Mouse (Mus musculus): ENCODE data around the gene Csrp2. TPM values are rescaled to one million over a fixed set of nuclear protein-coding genes. Genes with fewer than 3 reads are reported as not detected.

The Csrp2 gene
- polyA plus RNA-seq, 1 experiment from 2014 or later = 179 TPM

DNA sequence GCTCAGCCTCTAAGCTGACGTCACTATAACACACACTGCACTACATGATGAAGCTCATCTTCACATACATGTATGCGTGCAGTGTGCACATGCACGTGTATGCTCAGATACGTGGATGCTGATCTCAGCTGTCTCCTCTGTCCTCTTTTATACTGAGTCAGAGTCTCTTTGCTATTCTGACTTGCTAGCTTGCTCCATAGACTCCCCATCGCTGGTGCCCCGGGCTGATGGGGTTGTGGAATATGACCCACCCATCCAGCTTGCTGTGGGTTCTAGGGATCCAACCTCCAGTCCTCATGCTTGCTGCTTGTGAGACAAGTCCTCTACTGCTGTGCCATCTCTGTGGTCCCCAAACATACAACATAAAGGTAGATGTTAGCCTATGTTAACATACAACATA is 39.3 kb downstream of the Csrp2 start:
- Histone ChIP-seq H3K4me3 (no peak overlapping the region), H3K4me1 (no peaks in the 10 kb centered on the region), H3K27ac (no peak overlapping the region), H3K36me3 (peaks cover 57% of the 10 kb centered on the region), H3K9me3 (replicated peaks) (no peaks in the 10 kb centered on the region), H3K27me3 (ENCODE audit: low read depth, poor library complexity, severe bottlenecking) (no peaks in the 10 kb centered on the region)
- WGBS = 92% methylated on average over 6 of the region's 6 CpGs
- DNase-seq (ENCODE audit: low spot score) = no peak

DNA sequence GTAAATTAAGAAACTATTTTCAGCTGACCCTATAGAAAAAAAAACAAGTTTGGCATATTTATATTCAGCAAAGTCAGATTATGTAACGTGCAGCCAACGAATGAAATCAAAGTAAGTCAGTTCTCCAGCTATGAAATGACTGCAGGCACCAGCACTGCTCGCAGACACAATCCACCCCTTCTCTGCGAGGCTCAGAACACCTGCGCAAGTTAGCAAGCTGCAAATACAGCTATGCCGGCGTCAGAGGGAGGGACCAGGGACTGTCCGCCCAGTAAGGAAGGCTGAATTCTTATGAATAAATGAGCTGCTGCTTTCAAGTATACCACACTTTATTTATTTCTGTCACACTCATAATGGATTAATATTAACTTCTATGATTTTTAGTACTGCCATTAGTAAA is 40.2 kb downstream of the Csrp2 start:
- no peaks in the 10 kb centered on the region for H3K4me1 ChIP-seq
- no peaks in the 10 kb centered on the region for H3K9me3 ChIP-seq (replicated peaks)
- H3K36me3 ChIP-seq = peaks cover 54% of the 10 kb centered on the region
- H3K27ac ChIP-seq = no peak overlapping the region
- no peak for DNase-seq (ENCODE audit: low spot score)
- H3K4me3 ChIP-seq = no peak overlapping the region
- H3K27me3 ChIP-seq (ENCODE audit: low read depth, poor library complexity, severe bottlenecking) = no peaks in the 10 kb centered on the region
- 95% methylated on average over 8 of the region's 8 CpGs for WGBS

DNA sequence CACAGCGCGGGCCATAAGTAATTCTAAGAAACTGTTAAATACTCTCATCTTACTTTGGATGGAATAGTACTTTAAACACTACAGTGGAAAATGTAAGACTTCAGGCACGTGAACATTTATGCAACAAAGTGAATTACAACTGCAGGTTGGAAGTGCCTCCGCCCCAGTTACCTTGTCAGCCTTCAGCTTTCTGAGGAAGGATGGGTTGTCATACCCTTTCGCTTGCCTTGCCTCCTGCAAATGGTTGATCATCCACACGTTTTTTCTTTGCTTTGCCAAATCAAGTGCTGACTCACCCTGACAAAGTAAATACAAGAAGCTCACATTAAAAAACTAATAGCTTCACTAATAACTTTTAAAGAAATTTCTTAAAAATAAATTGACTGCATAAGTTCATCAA is 41.3 kb downstream of the Csrp2 start:
- Histone ChIP-seq H3K27me3 (ENCODE audit: low read depth, poor library complexity, severe bottlenecking) (no peaks in the 10 kb centered on the region), H3K36me3 (peaks cover 47% of the 10 kb centered on the region), H3K4me3 (no peak overlapping the region), H3K27ac (no peak overlapping the region), H3K4me1 (no peaks in the 10 kb centered on the region), H3K9me3 (replicated peaks) (no peaks in the 10 kb centered on the region)
- 90% methylated on average over 6 of the region's 6 CpGs for WGBS
- DNase-seq (ENCODE audit: low spot score) = no peak

DNA sequence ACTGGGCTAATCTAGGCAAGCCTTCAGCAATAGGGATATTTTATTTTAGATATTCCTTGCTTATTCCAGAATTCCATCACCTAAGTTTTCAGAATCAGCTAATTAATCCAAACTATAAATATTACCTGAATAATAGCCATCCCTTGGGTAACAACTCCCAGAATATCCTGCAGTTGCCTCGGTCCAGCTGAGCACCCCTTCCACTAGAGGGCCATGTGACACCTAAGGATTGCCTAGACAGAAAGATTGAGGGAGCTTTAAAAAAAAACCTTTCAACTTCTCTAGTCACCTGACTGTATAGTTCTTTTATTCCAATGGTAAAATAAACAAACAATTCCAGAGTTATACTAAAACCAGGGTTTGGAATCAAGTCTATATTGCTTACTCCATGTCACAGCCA is 42.6 kb downstream of the Csrp2 start:
- Histone ChIP-seq H3K27ac (no peak overlapping the region), H3K36me3 (peaks cover 44% of the 10 kb centered on the region), H3K4me1 (no peaks in the 10 kb centered on the region), H3K27me3 (ENCODE audit: low read depth, poor library complexity, severe bottlenecking) (no peaks in the 10 kb centered on the region), H3K4me3 (no peak overlapping the region), H3K9me3 (replicated peaks) (no peaks in the 10 kb centered on the region)
- WGBS = 61% methylated on average over 1 of the region's 1 CpGs
- DNase-seq (ENCODE audit: low spot score) = no peak

DNA sequence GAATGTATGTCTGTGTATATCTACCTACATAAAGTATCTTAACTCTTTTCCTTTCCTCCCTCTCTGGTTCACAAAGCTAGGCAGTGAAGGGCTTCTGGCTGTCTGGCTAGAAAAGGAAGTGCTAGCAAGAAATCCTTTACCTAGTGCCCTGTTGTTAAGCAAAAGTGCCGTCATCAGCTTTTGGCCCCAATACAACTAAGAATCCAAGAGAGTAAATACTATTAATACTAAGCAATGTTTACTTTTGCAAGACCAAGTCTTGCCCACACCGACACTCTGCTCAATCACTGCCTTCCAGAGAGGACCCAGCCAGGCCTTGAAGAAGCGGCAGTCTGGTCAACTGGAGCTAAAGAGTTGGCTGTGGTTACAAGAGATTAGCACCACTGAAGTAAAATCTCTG is 51.5 kb downstream of the Csrp2 start:
- Histone ChIP-seq H3K4me3 (no peak overlapping the region), H3K27ac (no peak overlapping the region), H3K36me3 (peaks cover 59% of the 10 kb centered on the region), H3K9me3 (replicated peaks) (no peaks in the 10 kb centered on the region), H3K4me1 (peaks cover 7% of the 10 kb centered on the region), H3K27me3 (ENCODE audit: low read depth, poor library complexity, severe bottlenecking) (no peaks in the 10 kb centered on the region)
- WGBS = 91% methylated on average over 3 of the region's 3 CpGs
- DNase-seq (ENCODE audit: low spot score) = no peak

DNA sequence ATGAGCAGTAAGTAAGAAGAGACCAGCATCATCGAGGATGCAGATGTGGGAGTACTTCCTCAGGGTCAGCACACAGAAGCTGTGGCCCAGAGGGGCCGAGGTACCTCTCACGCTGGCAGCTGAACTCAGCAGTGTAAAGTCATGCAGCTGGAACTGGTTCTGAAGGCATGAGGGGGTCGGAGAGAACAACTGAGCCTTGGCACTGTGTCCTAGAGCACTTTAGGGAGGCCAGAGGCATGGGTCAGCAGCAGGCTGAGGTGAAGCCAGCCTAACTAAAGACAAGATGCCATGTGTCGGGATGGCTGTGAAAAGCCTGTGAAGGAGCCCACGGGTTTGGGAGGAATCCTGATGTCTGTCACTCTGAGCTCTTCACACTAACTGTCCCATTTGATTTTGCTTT is 51.9 kb downstream of the Csrp2 start:
- Histone ChIP-seq H3K27ac (no peak overlapping the region), H3K9me3 (replicated peaks) (no peaks in the 10 kb centered on the region), H3K36me3 (peaks cover 58% of the 10 kb centered on the region), H3K4me1 (peaks cover 7% of the 10 kb centered on the region), H3K4me3 (no peak overlapping the region), H3K27me3 (ENCODE audit: low read depth, poor library complexity, severe bottlenecking) (no peaks in the 10 kb centered on the region)
- no peak for DNase-seq (ENCODE audit: low spot score)
- 84% methylated on average over 6 of the region's 6 CpGs for WGBS

DNA sequence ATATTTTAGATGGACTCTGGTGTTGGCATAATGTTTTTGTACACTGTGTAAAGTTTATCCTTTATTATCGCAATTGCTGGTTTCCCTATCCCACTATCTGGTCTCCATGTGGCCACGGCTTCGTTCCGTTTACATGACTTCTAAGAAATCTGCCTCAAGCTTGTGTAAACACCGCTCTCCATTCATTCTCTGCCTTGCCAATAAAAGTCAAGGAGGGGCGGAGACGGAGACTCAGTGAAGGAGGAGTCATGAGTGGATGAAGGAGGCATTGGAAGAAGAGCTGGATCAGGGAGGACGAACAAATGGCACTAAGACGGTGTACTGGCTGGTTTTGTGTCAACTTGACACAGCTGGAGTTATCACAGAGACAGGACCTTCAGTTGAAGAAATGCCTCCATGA is 52.4 kb downstream of the Csrp2 start:
- Histone ChIP-seq H3K36me3 (peaks cover 52% of the 10 kb centered on the region), H3K27ac (no peak overlapping the region), H3K9me3 (replicated peaks) (no peaks in the 10 kb centered on the region), H3K4me1 (peaks cover 7% of the 10 kb centered on the region), H3K4me3 (no peak overlapping the region), H3K27me3 (ENCODE audit: low read depth, poor library complexity, severe bottlenecking) (no peaks in the 10 kb centered on the region)
- DNase-seq (ENCODE audit: low spot score) = no peak
- WGBS = 61% methylated on average over 9 of the region's 9 CpGs

DNA sequence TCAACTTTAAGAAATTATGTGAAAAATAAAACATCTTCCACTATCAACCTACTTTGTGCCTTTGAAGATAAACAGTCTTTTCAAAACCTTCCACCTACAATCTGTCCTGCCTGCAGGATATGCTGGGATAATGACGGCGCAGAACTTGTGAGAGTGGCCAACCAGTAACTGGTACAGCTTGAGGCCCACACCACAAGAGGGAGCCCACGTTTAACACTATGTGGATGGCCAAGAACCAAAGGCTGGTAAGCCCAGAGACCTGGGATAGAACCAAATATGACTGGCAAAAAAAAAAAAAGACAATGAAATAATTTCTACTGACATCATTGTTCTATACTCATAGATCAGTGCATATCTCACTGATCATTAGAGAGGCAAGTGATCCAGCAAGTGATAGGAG is 54.9 kb downstream of the Csrp2 start:
- DNase-seq (ENCODE audit: low spot score) = no peak
- H3K4me1 ChIP-seq = peaks cover 7% of the 10 kb centered on the region
- H3K27me3 ChIP-seq (ENCODE audit: low read depth, poor library complexity, severe bottlenecking) = no peaks in the 10 kb centered on the region
- no peak overlapping the region for H3K27ac ChIP-seq
- no peak overlapping the region for H3K4me3 ChIP-seq
- WGBS = 61% methylated on average over 3 of the region's 3 CpGs
- no peaks in the 10 kb centered on the region for H3K9me3 ChIP-seq (replicated peaks)
- H3K36me3 ChIP-seq = peaks cover 48% of the 10 kb centered on the region

DNA sequence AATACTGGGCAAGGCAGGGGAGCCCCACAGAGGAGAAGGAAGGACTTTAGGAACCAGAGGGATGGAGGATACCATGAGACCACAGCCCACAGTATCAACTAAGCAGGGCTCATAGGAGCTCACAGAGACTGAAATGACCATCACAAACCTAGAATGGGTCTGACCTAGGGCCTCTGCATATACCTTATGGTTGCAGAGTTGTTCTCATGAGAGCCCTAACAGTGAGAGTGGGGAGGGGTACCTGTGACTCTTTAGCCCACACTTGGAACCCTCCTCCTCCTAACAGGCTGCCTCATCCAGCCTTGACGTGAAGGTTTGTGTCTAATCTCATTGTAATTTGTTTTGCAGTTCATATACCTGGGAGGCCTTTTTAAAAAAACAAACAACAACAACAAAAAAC is 55.3 kb downstream of the Csrp2 start:
- peaks cover 2% of the 10 kb centered on the region for H3K4me1 ChIP-seq
- no peak overlapping the region for H3K4me3 ChIP-seq
- peaks cover 48% of the 10 kb centered on the region for H3K36me3 ChIP-seq
- no peaks in the 10 kb centered on the region for H3K9me3 ChIP-seq (replicated peaks)
- DNase-seq (ENCODE audit: low spot score) = no peak
- H3K27me3 ChIP-seq (ENCODE audit: low read depth, poor library complexity, severe bottlenecking) = no peaks in the 10 kb centered on the region
- no peak overlapping the region for H3K27ac ChIP-seq
- WGBS = 93% methylated on average over 1 of the region's 1 CpGs

DNA sequence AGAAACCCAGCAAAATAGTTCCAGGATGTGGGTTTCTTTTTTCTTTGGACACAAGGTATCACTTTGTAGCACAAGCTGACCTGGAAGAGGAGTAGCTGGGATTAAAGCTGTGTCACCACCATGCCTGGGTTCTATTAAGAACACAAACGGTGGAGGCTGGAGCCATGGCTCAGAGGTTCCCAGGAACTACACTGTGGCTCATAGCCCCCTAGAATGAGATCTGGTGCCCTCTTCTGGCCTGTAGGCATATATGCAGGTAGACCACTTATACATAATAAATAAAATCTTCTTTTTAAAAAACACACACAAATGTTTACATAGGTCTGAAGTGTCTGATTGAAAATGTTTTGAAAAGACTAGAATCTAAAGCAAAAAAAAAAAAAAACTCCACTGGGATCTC is 56.5 kb downstream of the Csrp2 start:
- H3K9me3 ChIP-seq (replicated peaks) = no peaks in the 10 kb centered on the region
- no peak overlapping the region for H3K4me3 ChIP-seq
- H3K36me3 ChIP-seq = peaks cover 49% of the 10 kb centered on the region
- no peaks in the 10 kb centered on the region for H3K4me1 ChIP-seq
- DNase-seq (ENCODE audit: low spot score) = peak; percentile 50
- no peaks in the 10 kb centered on the region for H3K27me3 ChIP-seq (ENCODE audit: low read depth, poor library complexity, severe bottlenecking)
- 11% methylated on average over 1 of the region's 1 CpGs for WGBS
- H3K27ac ChIP-seq = no peak overlapping the region

DNA sequence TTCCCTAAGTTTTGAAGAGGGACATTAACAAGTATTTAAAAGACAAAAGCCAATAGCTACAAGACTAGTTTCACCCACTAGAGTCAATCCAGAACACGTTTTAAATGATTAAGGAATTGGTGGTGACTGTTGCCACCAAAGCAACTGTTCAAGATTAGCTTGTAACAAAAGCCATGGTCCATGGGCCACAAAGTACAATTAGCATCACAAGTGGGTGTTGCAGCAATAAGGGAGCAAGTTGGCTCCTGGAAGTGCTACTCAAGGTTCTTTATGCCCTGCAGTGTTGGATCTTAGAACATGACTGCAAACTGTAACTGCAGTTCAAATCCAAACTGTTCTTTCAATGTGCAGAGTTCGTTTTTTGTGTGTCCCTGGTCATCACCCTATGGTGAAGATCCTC is 57.8 kb downstream of the Csrp2 start:
- H3K4me1 ChIP-seq = no peaks in the 10 kb centered on the region
- WGBS = 60% methylated on average over 2 of the region's 2 CpGs
- H3K4me3 ChIP-seq = no peak overlapping the region
- H3K9me3 ChIP-seq (replicated peaks) = no peaks in the 10 kb centered on the region
- no peaks in the 10 kb centered on the region for H3K27me3 ChIP-seq (ENCODE audit: low read depth, poor library complexity, severe bottlenecking)
- no peak overlapping the region for H3K27ac ChIP-seq
- no peak for DNase-seq (ENCODE audit: low spot score)
- peaks cover 47% of the 10 kb centered on the region for H3K36me3 ChIP-seq

DNA sequence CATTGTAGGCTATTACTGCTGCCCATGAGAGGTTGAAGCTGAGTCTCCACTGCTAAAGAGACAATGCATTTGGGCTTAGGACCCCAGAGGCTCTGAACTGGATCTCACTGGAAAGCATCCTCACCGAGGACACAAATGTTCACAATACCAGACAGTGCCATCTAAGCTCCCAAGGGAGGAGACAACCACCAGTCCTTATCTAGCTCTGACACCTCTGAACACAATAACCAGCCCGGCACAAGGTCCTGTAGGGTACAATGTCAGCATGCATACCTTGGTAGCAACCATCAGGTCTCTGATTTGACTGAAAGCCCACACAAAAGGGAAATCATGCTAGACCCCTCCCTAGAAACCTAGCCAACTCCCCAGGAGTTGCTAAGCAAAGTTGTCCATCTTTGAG is 59.8 kb downstream of the Csrp2 start:
- Histone ChIP-seq H3K27ac (no peak overlapping the region), H3K9me3 (replicated peaks) (no peaks in the 10 kb centered on the region), H3K36me3 (peaks cover 36% of the 10 kb centered on the region), H3K4me1 (no peaks in the 10 kb centered on the region), H3K27me3 (ENCODE audit: low read depth, poor library complexity, severe bottlenecking) (no peaks in the 10 kb centered on the region), H3K4me3 (no peak overlapping the region)
- 89% methylated on average over 2 of the region's 2 CpGs for WGBS
- DNase-seq (ENCODE audit: low spot score) = no peak

DNA sequence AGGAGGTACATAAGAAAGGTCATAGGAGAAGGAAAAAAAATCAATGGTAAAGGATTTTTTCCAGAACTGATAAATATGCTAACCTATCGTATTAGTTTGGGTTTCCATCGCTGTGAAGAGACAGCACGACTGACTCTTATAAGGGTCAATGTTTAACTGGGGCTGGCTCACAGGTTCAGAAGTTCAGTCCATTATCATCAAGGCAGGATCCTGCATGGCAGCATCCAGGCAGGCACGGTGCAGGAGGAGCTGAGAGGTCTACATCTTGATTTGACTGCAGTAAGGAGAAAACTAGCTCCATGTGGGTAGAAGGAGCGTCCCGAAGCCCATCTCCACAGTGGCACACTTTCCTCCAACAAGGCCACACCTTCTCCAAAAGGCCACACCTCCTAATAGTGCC is 60.9 kb downstream of the Csrp2 start:
- WGBS = 95% methylated on average over 6 of the region's 6 CpGs
- Histone ChIP-seq H3K27me3 (ENCODE audit: low read depth, poor library complexity, severe bottlenecking) (no peaks in the 10 kb centered on the region), H3K36me3 (peaks cover 36% of the 10 kb centered on the region), H3K27ac (no peak overlapping the region), H3K4me3 (no peak overlapping the region), H3K9me3 (replicated peaks) (no peaks in the 10 kb centered on the region), H3K4me1 (no peaks in the 10 kb centered on the region)
- no peak for DNase-seq (ENCODE audit: low spot score)

DNA sequence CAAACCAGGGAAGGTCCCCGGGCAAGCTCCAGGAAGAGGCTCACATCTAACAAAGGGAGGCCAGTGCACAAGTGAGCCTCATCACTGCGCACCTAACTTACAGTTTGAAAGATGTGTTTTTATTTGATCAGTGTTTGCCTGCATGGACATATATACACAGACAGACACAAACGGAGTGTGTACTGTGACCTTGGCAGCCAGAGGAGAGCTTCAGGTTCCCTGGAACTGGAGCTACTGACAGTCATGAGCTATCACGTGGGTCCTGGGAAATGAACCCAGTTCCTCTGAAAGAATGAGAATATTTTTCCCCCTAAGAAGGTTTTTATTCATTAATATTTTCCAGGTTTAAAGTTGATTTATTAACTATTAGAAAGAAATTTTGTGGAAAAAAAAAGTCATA is 63.2 kb downstream of the Csrp2 start:
- Histone ChIP-seq H3K36me3 (peaks cover 39% of the 10 kb centered on the region), H3K27ac (no peak overlapping the region), H3K4me1 (no peaks in the 10 kb centered on the region), H3K9me3 (replicated peaks) (no peaks in the 10 kb centered on the region), H3K4me3 (no peak overlapping the region), H3K27me3 (ENCODE audit: low read depth, poor library complexity, severe bottlenecking) (no peaks in the 10 kb centered on the region)
- 92% methylated on average over 4 of the region's 4 CpGs for WGBS
- DNase-seq (ENCODE audit: low spot score) = no peak
